Mouse (Mus musculus) thymus, adult 2 months (tissue): ENCODE measurements around the gene Msrb3.
A peak's percentile ranks its signal among the peaks of the same experiment; 100 is the strongest.

ENCODE experiments used
- CTCF ChIP-seq: fragments of 200-500 bp; IDR thresholded peaks from 2 replicates; pipeline ENCODE4 v1.5.1; 2012; ENCODE audit warnings: mild to moderate bottlenecking, control low read depth, low read length, moderate library complexity, borderline replicate concordance; ENCODE audit not compliant: control insufficient read depth, poor library complexity, insufficient read depth; ENCODE audit errors: extremely low read depth
- POLR2A ChIP-seq: fragments of 200-500 bp; IDR thresholded peaks from 2 replicates; pipeline ENCODE4 v1.6.1; 2012; ENCODE audit warnings: mild to moderate bottlenecking, low read length, control low read depth, moderate library complexity; ENCODE audit not compliant: control insufficient read depth, poor library complexity, insufficient read depth; ENCODE audit errors: extremely low read depth

DNA sequence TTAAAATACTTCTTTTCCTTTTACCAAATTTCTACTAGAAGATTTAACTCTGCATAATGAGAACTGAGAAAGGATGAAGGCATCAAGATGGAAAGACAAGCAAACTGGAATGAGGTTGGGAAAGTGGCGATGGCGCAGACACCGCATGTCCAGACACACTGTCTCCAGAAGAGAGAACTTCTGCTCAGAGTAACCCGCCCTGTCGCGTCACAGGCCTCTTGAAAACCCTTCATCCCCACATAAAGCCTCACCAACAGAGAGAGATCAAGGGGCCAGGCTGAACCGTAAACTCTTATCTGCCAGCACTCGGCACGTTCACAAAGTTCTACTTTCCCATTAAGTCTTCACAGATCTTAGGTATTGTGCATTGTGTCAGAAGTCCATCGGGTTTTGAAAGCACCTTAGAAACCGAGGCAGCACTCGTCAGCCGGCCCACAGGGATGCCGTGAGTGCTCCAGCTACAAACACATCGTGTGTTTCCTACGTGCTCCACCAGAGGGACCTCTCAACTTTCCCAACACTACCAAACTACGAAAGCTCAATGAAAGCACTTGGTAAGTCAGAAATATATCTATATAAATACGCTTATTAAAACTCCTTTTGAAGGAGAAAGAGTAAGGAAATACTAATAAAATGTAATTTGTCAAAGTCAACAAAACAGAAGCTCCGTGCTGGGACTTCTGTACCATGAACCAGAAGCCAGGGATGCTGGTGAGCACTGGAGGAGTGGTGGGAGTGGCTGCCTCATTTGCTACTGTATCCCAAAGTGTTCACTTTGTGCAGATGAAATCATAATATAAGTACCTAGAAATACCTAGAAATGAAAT is 39.4 kb upstream of the Msrb3 start:
- no peak for TF ChIP-seq POLR2A
- peak; percentile 38; the same call in 1 of the 2 replicates for TF ChIP-seq CTCF
